Mouse (Mus musculus) limb, embryonic 15.5 days (tissue): ENCODE measurements around the gene A3galt2. TPM values are rescaled to one million over a fixed set of nuclear protein-coding genes. Genes with fewer than 3 reads are reported as not detected.

Experiments used
- ATAC-seq: fragments of 200-750 bp; cut with Nextera tagmentation; 2 replicates; pipeline ENCODE4 v1.8.0; 2017; ENCODE audit warnings: low read depth, moderate TSS enrichment; ENCODE audit not compliant: insufficient number of reproducible peaks, low FRiP score, low TSS enrichment
- H3K27ac ChIP-seq: fragments of 300-500 bp; sonication (generic); 2 replicates; pipeline ENCODE4 v1.5.1; 2015; ENCODE audit warnings: moderate library complexity, mild to moderate bottlenecking, inconsistent platforms
- H3K27me3 ChIP-seq: fragments of 300-500 bp; sonication (generic); 2 replicates; pipeline ENCODE4 v1.6.1; 2015; ENCODE audit warnings: inconsistent platforms
- H3K36me3 ChIP-seq: fragments of 300-500 bp; sonication (generic); 2 replicates; pipeline ENCODE4 v1.6.1; 2015; ENCODE audit warnings: inconsistent platforms
- H3K4me1 ChIP-seq: fragments of 300-500 bp; sonication (generic); 2 replicates; pipeline ENCODE4 v1.6.1; 2015; ENCODE audit warnings: inconsistent platforms
- H3K4me2 ChIP-seq: fragments of 300-500 bp; sonication (generic); 2 replicates; pipeline ENCODE4 v1.6.1; 2015; ENCODE audit warnings: mild to moderate bottlenecking, inconsistent platforms
- H3K4me3 ChIP-seq: fragments of 300-500 bp; sonication (generic); 2 replicates; pipeline ENCODE4 v1.5.1; 2015; ENCODE audit warnings: mild to moderate bottlenecking, inconsistent platforms
- H3K9ac ChIP-seq: fragments of 300-500 bp; sonication (generic); 2 replicates; pipeline ENCODE4 v1.6.1; 2015; ENCODE audit warnings: inconsistent platforms
- H3K9me3 ChIP-seq: fragments of 300-500 bp; sonication (generic); 2 replicates; pipeline ENCODE4 v1.6.1; 2016; ENCODE audit warnings: inconsistent platforms
- WGBS: fragments of 180-500 bp; shearing (Covaris S2); methylation state at CpG from one replicate; pipeline ENCODE4 v1.1.7; 2015; 5-methylcytosine and 5-hydroxymethylcytosine counted together
- polyA plus RNA-seq: library from polyadenylated mRNA; unstranded; fragments of >200 nt; fragmentation: Nextera tagmentation; extraction: Ambion mirVana; gene quantifications from 2 replicates; pipeline ENCODE4 v1.2.1, GENCODE M21; 2015

Gene A3galt2
- polyA plus RNA-seq, 1 experiment from 2014 or later, result 0.24 TPM

DNA sequence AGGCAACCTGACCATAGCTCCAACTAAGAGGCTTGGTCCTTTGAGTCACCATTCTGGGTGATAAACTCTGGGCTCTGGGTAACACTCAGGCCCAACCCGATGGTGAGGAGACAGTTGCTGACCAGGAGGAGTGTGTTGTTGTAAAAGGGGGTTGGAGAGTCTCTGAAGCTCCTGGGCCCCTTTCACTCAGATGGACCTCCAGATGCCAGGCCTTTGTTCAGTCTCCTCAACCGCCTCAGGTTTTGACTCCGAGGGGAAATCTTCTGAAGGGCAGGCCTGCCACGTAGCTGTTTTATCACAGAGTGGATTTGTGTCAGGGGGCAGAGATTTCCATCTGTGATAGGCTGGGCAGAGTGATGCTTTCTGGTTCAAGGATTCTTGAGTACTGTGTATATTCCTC, 38.9 kb upstream of the A3galt2 start:
- Histone ChIP-seq H3K4me1 (peaks cover 57% of the 10 kb centered on the region), H3K9me3 (no peaks in the 10 kb centered on the region), H3K36me3 (no peaks in the 10 kb centered on the region), H3K4me3 (no peak overlapping the region), H3K27ac (peak overlapping the region; percentile 61), H3K9ac (no peak overlapping the region), H3K4me2 (peak overlapping the region; percentile 5; the same call in 1 of the 2 replicates), H3K27me3 (no peaks in the 10 kb centered on the region)
- WGBS, result 17% methylated on average over 4 of the region's 4 CpGs
- ATAC-seq, result no peak

DNA sequence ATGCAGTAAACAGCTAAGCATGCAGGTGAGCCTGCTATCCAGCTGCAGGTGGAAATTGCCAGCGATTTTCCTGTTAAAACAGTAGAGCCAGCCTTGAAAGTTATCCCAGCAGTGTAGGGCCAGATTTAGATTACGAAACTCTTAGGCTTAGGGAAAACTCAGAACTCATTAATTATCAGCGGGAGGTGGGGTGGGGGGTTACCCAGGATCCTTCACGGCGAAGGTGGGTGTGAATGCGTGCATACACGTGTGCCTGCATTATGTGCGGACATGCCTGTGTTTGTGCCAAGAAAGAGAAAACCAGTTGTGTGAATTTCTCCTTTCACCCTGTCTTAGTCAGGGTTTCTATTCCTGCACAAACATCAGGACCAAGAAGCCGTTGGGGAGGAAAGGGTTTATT, 38.4 kb upstream of the A3galt2 start:
- Histone ChIP-seq H3K4me1 (peaks cover 56% of the 10 kb centered on the region), H3K36me3 (no peaks in the 10 kb centered on the region), H3K4me3 (no peak overlapping the region), H3K27ac (peak overlapping the region; percentile 61; the same call in 1 of the 2 replicates), H3K9ac (no peak overlapping the region), H3K27me3 (no peaks in the 10 kb centered on the region), H3K4me2 (no peak overlapping the region), H3K9me3 (no peaks in the 10 kb centered on the region)
- ATAC-seq, result no peak
- 38% methylated on average over 9 of the region's 9 CpGs for WGBS

DNA sequence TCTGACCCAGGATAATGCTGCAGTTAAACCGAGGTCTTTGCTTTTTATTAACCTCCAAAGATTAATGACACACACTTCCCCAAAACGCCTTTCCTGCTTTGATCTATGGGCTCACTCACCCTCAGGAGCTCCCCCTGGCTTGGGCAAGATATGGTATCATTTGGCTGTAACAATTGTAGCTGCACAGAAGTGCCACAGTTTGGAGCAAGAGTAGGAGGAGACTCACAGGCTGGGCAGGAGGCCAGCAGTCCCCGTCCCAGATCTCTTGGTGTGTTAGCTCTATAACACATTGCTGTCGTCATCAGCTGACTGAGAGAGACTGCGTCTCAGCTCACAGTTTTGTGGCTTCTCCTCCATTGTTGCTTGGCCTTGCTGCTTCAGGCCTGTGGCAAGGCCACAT, 35.1 kb upstream of the A3galt2 start:
- no peak for ATAC-seq
- peaks cover 42% of the 10 kb centered on the region for H3K4me1 ChIP-seq
- no peak overlapping the region for H3K4me2 ChIP-seq
- no peaks in the 10 kb centered on the region for H3K27me3 ChIP-seq
- whole genome bisulfite sequencing, result 5% methylated on average over 5 of the region's 5 CpGs
- H3K4me3 ChIP-seq, result no peak overlapping the region
- H3K9ac ChIP-seq, result no peak overlapping the region
- H3K36me3 ChIP-seq, result no peaks in the 10 kb centered on the region
- 0 out of 2 replicates have a peak overlapping the region, but pooled peaks have one; percentile 28 for H3K27ac ChIP-seq
- no peaks in the 10 kb centered on the region for H3K9me3 ChIP-seq

GRCm38 (mm10) chr4:128721061-128721648, 34.0 kb upstream of the A3galt2 start:
- ATAC-seq, result no peak
- Histone ChIP-seq H3K36me3 (no peaks in the 10 kb centered on the region), H3K27me3 (no peaks in the 10 kb centered on the region), H3K4me2 (no peak overlapping the region), H3K4me3 (no peak overlapping the region), H3K9ac (no peak overlapping the region), H3K4me1 (peaks cover 33% of the 10 kb centered on the region), H3K27ac (no peak overlapping the region), H3K9me3 (no peaks in the 10 kb centered on the region)
- WGBS, result 67% methylated on average over 9 of the region's 9 CpGs

GRCm38 (mm10) chr4:128721761-128722160, 33.4 kb upstream of the A3galt2 start:
- no peaks in the 10 kb centered on the region for H3K9me3 ChIP-seq
- WGBS, result 77% methylated on average over 4 of the region's 4 CpGs

DNA sequence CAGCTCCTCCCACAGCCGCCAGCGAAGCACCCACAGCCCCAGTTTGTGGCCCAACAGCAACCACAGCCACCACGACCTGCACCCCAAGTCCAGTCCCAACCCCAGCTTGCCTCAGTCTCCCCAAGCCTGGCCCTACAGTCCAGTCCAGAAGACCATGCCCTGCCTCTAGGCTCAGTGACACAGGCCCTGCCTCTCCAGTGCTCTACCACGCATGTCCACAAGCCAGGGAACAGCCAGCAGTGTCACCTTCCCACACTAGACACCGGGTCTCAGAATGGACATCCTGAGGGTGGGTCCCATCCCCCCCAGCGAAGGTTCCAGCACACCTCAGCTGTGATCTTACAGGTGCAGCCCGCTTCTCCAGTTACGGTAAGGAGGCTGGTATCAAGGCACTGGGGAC, 32.2 kb upstream of the A3galt2 start:
- ATAC-seq, result no peak
- WGBS, result 86% methylated on average over 8 of the region's 8 CpGs
- peaks cover 35% of the 10 kb centered on the region for H3K4me1 ChIP-seq
- no peak overlapping the region for H3K4me2 ChIP-seq
- H3K9me3 ChIP-seq, result no peaks in the 10 kb centered on the region
- H3K36me3 ChIP-seq, result no peaks in the 10 kb centered on the region
- no peak overlapping the region for H3K9ac ChIP-seq
- no peaks in the 10 kb centered on the region for H3K27me3 ChIP-seq
- H3K27ac ChIP-seq, result no peak overlapping the region
- H3K4me3 ChIP-seq, result no peak overlapping the region

More at GRCm38 (mm10) chr4:128721761-128722160, 33.4 kb upstream of the A3galt2 start:
- ATAC-seq, result no peak
- H3K27me3 ChIP-seq, result no peaks in the 10 kb centered on the region
- H3K4me3 ChIP-seq, result no peak overlapping the region
- H3K27ac ChIP-seq, result no peak overlapping the region
- H3K36me3 ChIP-seq, result no peaks in the 10 kb centered on the region
- H3K9ac ChIP-seq, result no peak overlapping the region
- peaks cover 34% of the 10 kb centered on the region for H3K4me1 ChIP-seq
- H3K4me2 ChIP-seq, result no peak overlapping the region

GRCm38 (mm10) chr4:128723431-128723830, 31.7 kb upstream of the A3galt2 start:
- no peak for ATAC-seq
- Histone ChIP-seq H3K4me1 (peaks cover 40% of the 10 kb centered on the region), H3K27ac (no peak overlapping the region), H3K4me3 (no peak overlapping the region), H3K27me3 (no peaks in the 10 kb centered on the region), H3K9ac (no peak overlapping the region), H3K9me3 (no peaks in the 10 kb centered on the region), H3K36me3 (no peaks in the 10 kb centered on the region), H3K4me2 (no peak overlapping the region)
- WGBS, result 81% methylated on average over 13 of the region's 13 CpGs

DNA sequence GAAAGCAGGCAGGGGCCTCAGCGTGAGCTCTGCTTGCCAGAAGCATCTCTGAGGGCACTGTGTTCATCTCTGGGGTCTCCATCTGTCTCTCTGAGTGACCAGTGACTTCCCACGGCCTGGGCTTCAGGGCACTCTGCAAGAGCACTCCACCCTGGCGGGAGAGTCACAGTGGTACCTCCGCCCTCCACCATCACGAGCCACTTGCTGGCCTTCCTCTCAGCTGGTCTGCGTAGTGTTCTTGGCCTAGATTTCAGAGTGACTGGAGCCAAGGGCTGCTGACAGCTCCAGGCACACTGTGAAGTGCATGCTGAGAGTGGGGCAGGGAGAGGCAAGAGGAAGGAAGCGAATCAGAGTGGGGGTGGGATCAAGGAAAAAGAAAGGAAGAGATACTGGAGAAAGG, 31.1 kb upstream of the A3galt2 start:
- no peaks in the 10 kb centered on the region for H3K9me3 ChIP-seq

GRCm38 (mm10) chr4:128727019-128727720, 28.0 kb upstream of the A3galt2 start:
- Histone ChIP-seq H3K4me3 (peak overlapping the region; percentile 96), H3K27me3 (no peaks in the 10 kb centered on the region), H3K9me3 (no peaks in the 10 kb centered on the region), H3K4me2 (peak overlapping the region; percentile 60), H3K27ac (peak overlapping the region; percentile 91), H3K9ac (peak overlapping the region; percentile 99), H3K4me1 (peaks cover 48% of the 10 kb centered on the region), H3K36me3 (0 out of 2 replicates have a peak, but pooled peaks cover 7% of the 10 kb centered on the region)
- 2% methylated on average over 53 of the region's 68 CpGs for WGBS
- peak; percentile 83 for ATAC-seq

More for the DNA sequence above, 31.1 kb upstream of the A3galt2 start:
- 75% methylated on average over 7 of the region's 7 CpGs for WGBS
- Histone ChIP-seq H3K4me2 (no peak overlapping the region), H3K27ac (no peak overlapping the region), H3K36me3 (no peaks in the 10 kb centered on the region), H3K4me1 (peaks cover 46% of the 10 kb centered on the region), H3K9ac (no peak overlapping the region), H3K4me3 (no peak overlapping the region), H3K27me3 (no peaks in the 10 kb centered on the region)
- no peak for ATAC-seq

- WGBS, result under 1% methylated on average over 49 of the region's 65 CpGs
- Histone ChIP-seq H3K27me3 (no peaks in the 10 kb centered on the region), H3K4me3 (peak overlapping the region; percentile 96), H3K36me3 (0 out of 2 replicates have a peak, but pooled peaks cover 7% of the 10 kb centered on the region), H3K9ac (peak overlapping the region; percentile 99), H3K4me1 (peaks cover 52% of the 10 kb centered on the region), H3K4me2 (peak overlapping the region; percentile 60), H3K27ac (peak overlapping the region; percentile 91), H3K9me3 (no peaks in the 10 kb centered on the region)
- ATAC-seq, result peak; percentile 62; the same call in 1 of the 2 replicates
Observed at GRCm38 (mm10) chr4:128727721-128728430, 27.3 kb upstream of the A3galt2 start.

GRCm38 (mm10) chr4:128728431-128728851, 26.7 kb upstream of the A3galt2 start:
- ATAC-seq, result no peak
- H3K36me3 ChIP-seq, result peaks cover 7% of the 10 kb centered on the region; the same call in 1 of the 2 replicates
- peak overlapping the region; percentile 60 for H3K4me2 ChIP-seq
- H3K27ac ChIP-seq, result peak overlapping the region; percentile 91; the same call in 1 of the 2 replicates
- H3K9ac ChIP-seq, result peak overlapping the region; percentile 99
- WGBS, result 0% methylated on average over 5 of the region's 5 CpGs
- no peaks in the 10 kb centered on the region for H3K27me3 ChIP-seq
- H3K4me3 ChIP-seq, result peak overlapping the region; percentile 96
- H3K4me1 ChIP-seq, result peaks cover 56% of the 10 kb centered on the region
- H3K9me3 ChIP-seq, result no peaks in the 10 kb centered on the region
